Mouse (Mus musculus): ENCODE results near the gene Cyp2w1. TPM values are rescaled to one million over a fixed set of nuclear protein-coding genes. Genes with fewer than 3 reads are reported as not detected.

The Cyp2w1 gene
- total RNA-seq, 2 experiments from 2014 or later = not detected

DNA sequence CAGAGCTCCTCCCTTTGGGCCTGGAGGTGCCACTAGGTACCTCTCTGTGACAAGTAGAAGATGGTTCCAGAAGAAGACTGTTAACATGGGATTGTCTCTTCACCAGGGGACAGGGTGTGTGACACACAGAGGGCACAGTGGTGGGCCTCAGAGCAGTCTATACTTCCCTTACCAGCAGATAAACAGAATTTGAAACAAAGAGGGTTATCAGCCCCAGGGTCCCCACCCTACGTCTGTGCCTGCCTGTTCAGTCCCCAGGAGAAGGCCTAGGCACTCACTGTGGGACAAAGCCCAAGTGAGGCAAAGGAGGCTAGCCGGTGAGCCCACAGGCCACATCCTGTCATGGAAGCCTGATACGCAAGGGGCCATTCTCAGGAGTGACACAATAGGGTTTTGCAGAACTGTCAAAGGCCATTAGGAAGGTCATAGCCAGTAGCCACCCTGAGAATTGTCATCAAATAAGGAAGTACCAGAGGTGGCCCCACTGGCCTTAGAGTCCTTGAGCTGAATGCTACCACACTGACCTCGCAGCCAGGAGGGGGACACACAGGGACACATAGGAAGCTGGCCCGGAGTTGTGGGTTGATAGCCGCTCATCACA, 52.5 kb downstream of the Cyp2w1 start, which contains the start of gene C130050O18Rik:
Gene C130050O18Rik, plus strand, starts transcription at position 480 of the 601 bp plus-strand sequence.
- DNase-seq = no peak

DNA sequence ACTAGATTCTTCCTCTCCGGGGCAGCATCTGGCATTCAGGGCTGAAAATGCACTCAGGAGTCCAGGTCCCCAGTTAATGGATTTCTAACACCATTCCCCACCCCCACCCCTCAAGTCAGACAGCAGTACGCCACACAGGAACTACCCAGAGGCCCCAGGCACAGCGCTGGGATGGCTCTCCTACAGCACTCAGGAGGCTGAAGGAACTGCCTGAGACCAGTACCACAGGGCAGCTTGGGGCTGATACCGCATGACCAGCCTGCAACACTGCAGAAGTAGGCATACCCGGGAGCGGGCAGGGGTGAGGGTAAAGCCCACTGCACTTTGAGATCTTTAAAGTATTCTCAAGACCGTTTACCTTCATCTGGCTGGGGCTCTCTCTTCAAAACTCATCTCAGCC, 53.1 kb downstream of the Cyp2w1 start:
- DNase-seq = no peak

DNA sequence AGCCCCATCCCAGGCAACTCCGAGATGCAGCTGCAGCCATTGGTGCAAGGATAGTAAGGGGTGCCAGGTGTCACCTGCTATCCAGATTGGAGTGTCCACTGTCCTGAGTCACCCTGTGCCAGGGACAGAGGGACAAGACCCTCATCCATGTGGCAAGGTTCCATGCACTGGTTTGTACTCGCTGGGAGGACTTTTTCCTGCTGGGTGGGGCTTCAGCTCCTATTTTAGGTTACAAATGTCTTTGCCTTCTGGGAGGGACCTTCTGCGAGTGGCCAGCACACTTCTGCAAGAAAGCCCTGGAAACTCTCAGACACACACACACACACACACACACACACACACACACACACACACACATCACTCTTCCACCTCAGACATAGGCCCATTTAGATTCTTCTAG, 53.5 kb downstream of the Cyp2w1 start:
- DNase-seq = no peak

Small RNA genes within 50 kb of the gene (microRNA-seq; reads per million reads assigned to microRNA genes)
- 700 reads per million, percentile 69 among the genes with 10 or more reads in this experiment for gene Mir339

Other genes with a start within 250 kb of the Cyp2w1 start
- gene Prkar1b, start 202.6 kb upstream of the Cyp2w1 start, total RNA-seq (2021) = 10 to 100 TPM; 14.9 to 24.9 TPM
- 10 to 100 TPM; 15.9 to 19.1 TPM for gene Dnaaf5, start 202.4 kb upstream of the Cyp2w1 start, total RNA-seq (2021)
- 10 to 100 TPM; 59.5 to 78.6 TPM for gene Sun1, start 152.0 kb upstream of the Cyp2w1 start, total RNA-seq (2021)
- gene Get4, start 100.3 kb upstream of the Cyp2w1 start, total RNA-seq (2021) = 10 to 100 TPM; 69.6 to 82.9 TPM
- 1 to 10 TPM; 5.9 to 7.5 TPM for gene Adap1, start 27.0 kb upstream of the Cyp2w1 start, total RNA-seq (2021)
- 10 to 100 TPM; 81.5 to 84.7 TPM for gene Cox19, start 1.2 kb upstream of the Cyp2w1 start, total RNA-seq (2021)
- 10 to 100 TPM; 12.0 to 13.2 TPM for gene Gpr146, start 25.1 kb downstream of the Cyp2w1 start, total RNA-seq (2021)
- gene C130050O18Rik, start 52.7 kb downstream of the Cyp2w1 start, total RNA-seq (2021) = under 1 TPM; 0.81 to 0.91 TPM
- gene Gper1, start 70.5 kb downstream of the Cyp2w1 start, total RNA-seq (2021) = 1 to 10 TPM; 4.1 to 5.6 TPM
- 10 to 100 TPM; 10.6 to 12.9 TPM for gene 3110082I17Rik, start 107.9 kb downstream of the Cyp2w1 start, total RNA-seq (2021)
- gene Zfand2a, start 131.9 kb downstream of the Cyp2w1 start, total RNA-seq (2021) = 10 to 100 TPM; 23.2 to 26.3 TPM
- not detected for gene Uncx, start 190.9 kb downstream of the Cyp2w1 start, total RNA-seq (2021)

Data from adrenal gland, postnatal 10 days (tissue).